Comparison of ENCODE assay signal across 21 mouse cellular contexts in the genomic region with DNA sequence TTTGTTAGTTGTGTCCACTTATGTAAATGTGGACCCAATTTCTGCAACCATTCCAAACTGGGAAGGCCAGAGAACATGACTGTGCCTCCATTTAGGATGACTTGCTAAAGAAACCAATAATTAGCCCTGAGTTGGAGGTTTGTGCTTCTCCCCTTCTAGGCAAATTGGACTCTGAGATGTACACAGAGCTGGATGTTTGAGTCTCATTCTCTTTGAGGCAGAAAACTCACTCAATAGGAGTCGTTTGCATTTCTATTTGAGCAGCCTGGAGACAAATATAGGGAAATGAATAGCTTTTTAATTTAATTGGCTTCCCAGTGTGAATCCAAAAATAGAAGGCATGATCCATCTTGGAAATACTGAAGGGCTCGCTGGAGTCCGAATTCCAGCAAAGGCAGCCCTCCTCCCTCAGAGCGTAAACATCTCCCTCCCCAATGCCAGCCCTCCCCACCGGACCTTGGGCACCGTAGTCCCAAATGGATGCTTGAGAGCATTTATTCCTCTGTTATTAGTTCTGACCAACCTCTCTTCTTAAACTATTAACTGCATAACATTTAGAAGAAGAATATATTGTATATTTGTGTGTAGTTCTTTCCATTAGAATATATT.
DNase-seq lines count a peak whose midpoint lies in the region; ATAC-seq lines count a peak whose summit lies in the region.
"Had no signal": no experiment of that assay in that cellular context is flagged by ENCODE, and none has a peak within 500 bp of the region (broad histone marks: within the 10 kb centered on the region; RNA-seq: fewer than 3 reads in every experiment).

No protein-coding gene starts in this region.

- no peak overlapping the region for H3K9ac ChIP-seq in midbrain, embryonic 11.5 days (ENCODE audit: low read length)
- H3K9ac ChIP-seq in forebrain, embryonic 15.5 days (replicated peaks) = no peak overlapping the region
- no peak overlapping the region for H3K9ac ChIP-seq in kidney, embryonic 14.5 days (ENCODE audit: low read depth, low read length)
- H3K9ac ChIP-seq: heart, embryonic 15.5 days; hindbrain, embryonic 14.5 days; intestine, embryonic 15.5 days had no signal

- peak; percentile 41 for DNase-seq in midbrain, embryonic 11.5 days (ENCODE audit: low spot score, missing footprints)
- no peak for DNase-seq in midbrain, embryonic 10.5 days (ENCODE audit: low spot score)
- peak; percentile 37 for DNase-seq in R1 (ENCODE audit: low read depth, low spot score)
- DNase-seq in brain, adult 2 months (ENCODE audit: low read depth, low spot score) = peak; percentile 50
- no peak for DNase-seq in thymus, postnatal 25 days
- DNase-seq: adrenal gland, postnatal 14 days; cerebellum, adult 2 months; cerebellum, postnatal 10 days; gastrocnemius, postnatal 36 days; heart, adult 18-20 months; kidney, adult 18-20 months had no signal

- H3K9me3 ChIP-seq in midbrain, embryonic 11.5 days (ENCODE audit: control insufficient read depth, low read length) = no peaks in the 10 kb centered on the region
- no peaks in the 10 kb centered on the region for H3K9me3 ChIP-seq in midbrain, embryonic 10.5 days (replicated peaks)
- H3K9me3 ChIP-seq in forebrain, embryonic 15.5 days = no peaks in the 10 kb centered on the region
- H3K9me3 ChIP-seq in kidney, embryonic 14.5 days (ENCODE audit: control insufficient read depth, low read length) = no peaks in the 10 kb centered on the region
- H3K9me3 ChIP-seq: embryonic facial prominence, embryonic 10.5 days; heart, embryonic 15.5 days; hindbrain, embryonic 10.5 days; intestine, embryonic 15.5 days had no signal

- no peak overlapping the region for H3K4me2 ChIP-seq in midbrain, embryonic 11.5 days
- H3K4me2 ChIP-seq in forebrain, embryonic 15.5 days (replicated peaks) = no peak overlapping the region
- no peak overlapping the region for H3K4me2 ChIP-seq in kidney, embryonic 14.5 days (replicated peaks; ENCODE audit: low read depth, low read length)
- H3K4me2 ChIP-seq: heart, embryonic 11.5 days; heart, embryonic 15.5 days; hindbrain, embryonic 14.5 days; intestine, embryonic 15.5 days had no signal

- no peaks in the 10 kb centered on the region for H3K27me3 ChIP-seq in midbrain, embryonic 11.5 days (ENCODE audit: control insufficient read depth, insufficient read depth, low read length)
- no peaks in the 10 kb centered on the region for H3K27me3 ChIP-seq in midbrain, embryonic 10.5 days (ENCODE audit: low read depth, poor library complexity, severe bottlenecking)
- H3K27me3 ChIP-seq in forebrain, embryonic 15.5 days = no peaks in the 10 kb centered on the region
- no peaks in the 10 kb centered on the region for H3K27me3 ChIP-seq in kidney, embryonic 14.5 days (ENCODE audit: control insufficient read depth, insufficient read depth, low read length)
- H3K27me3 ChIP-seq: heart, embryonic 15.5 days; intestine, embryonic 15.5 days had no signal

- 78% methylated on average over 6 of the region's 6 CpGs for WGBS in midbrain, embryonic 11.5 days
- 75% methylated on average over 6 of the region's 6 CpGs for WGBS in midbrain, embryonic 10.5 days
- 14% methylated on average over 6 of the region's 6 CpGs for WGBS in forebrain, embryonic 15.5 days
- 76% methylated on average over 6 of the region's 6 CpGs for WGBS in kidney, embryonic 14.5 days

- no peak overlapping the region for H3K4me3 ChIP-seq in midbrain, embryonic 11.5 days (ENCODE audit: low read depth, low read length)
- no peak overlapping the region for H3K4me3 ChIP-seq in midbrain, embryonic 10.5 days
- no peak overlapping the region for H3K4me3 ChIP-seq in forebrain, embryonic 15.5 days
- H3K4me3 ChIP-seq in kidney, embryonic 14.5 days (ENCODE audit: low read length) = no peak overlapping the region
- H3K4me3 ChIP-seq: embryonic facial prominence, embryonic 10.5 days; heart, embryonic 15.5 days; hindbrain, embryonic 10.5 days; intestine, embryonic 15.5 days had no signal

- no peak for ATAC-seq in midbrain, embryonic 11.5 days (ENCODE audit: low FRiP score)
- peak; percentile 76 for ATAC-seq in forebrain, embryonic 15.5 days (replicated peaks)
- no peak for ATAC-seq in kidney, embryonic 14.5 days (ENCODE audit: low FRiP score, low TSS enrichment)
- ATAC-seq: activated CD4-positive, CD25-positive, alpha-beta regulatory T cell, adult 4 months; intestine, embryonic 15.5 days had no signal

- H3K4me1 ChIP-seq in midbrain, embryonic 11.5 days (ENCODE audit: control insufficient read depth, insufficient read depth, low read length) = no peaks in the 10 kb centered on the region
- no peaks in the 10 kb centered on the region for H3K4me1 ChIP-seq in midbrain, embryonic 10.5 days
- peaks cover 5% of the 10 kb centered on the region; the same call in 1 of the 2 replicates for H3K4me1 ChIP-seq in forebrain, embryonic 15.5 days
- H3K4me1 ChIP-seq in kidney, embryonic 14.5 days (ENCODE audit: control insufficient read depth, insufficient read depth, low read length) = no peaks in the 10 kb centered on the region
- H3K4me1 ChIP-seq: embryonic facial prominence, embryonic 10.5 days; heart, embryonic 15.5 days; hindbrain, embryonic 10.5 days; intestine, embryonic 15.5 days had no signal

- no peaks in the 10 kb centered on the region for H3K36me3 ChIP-seq in midbrain, embryonic 11.5 days (ENCODE audit: control insufficient read depth, insufficient read depth, low read length)
- no peaks in the 10 kb centered on the region for H3K36me3 ChIP-seq in midbrain, embryonic 10.5 days
- no peaks in the 10 kb centered on the region for H3K36me3 ChIP-seq in forebrain, embryonic 15.5 days
- H3K36me3 ChIP-seq in kidney, embryonic 14.5 days (ENCODE audit: control insufficient read depth, insufficient read depth, low read length) = no peaks in the 10 kb centered on the region
- H3K36me3 ChIP-seq: embryonic facial prominence, embryonic 10.5 days; G1E; heart, embryonic 15.5 days; hindbrain, embryonic 10.5 days; intestine, embryonic 15.5 days had no signal

- no peak overlapping the region for H3K27ac ChIP-seq in midbrain, embryonic 11.5 days (ENCODE audit: low read depth, low read length)
- H3K27ac ChIP-seq in midbrain, embryonic 10.5 days (replicated peaks) = no peak overlapping the region
- H3K27ac ChIP-seq in forebrain, embryonic 15.5 days (replicated peaks) = no peak overlapping the region
- H3K27ac ChIP-seq in kidney, embryonic 14.5 days (ENCODE audit: low read depth, low read length) = no peak overlapping the region
- H3K27ac ChIP-seq: embryonic facial prominence, embryonic 10.5 days; heart, embryonic 15.5 days; hindbrain, embryonic 10.5 days; hindbrain, embryonic 14.5 days; intestine, embryonic 15.5 days had no signal

Comparison
In these comparisons a context has a peak if more than half of its experiments do, and no peak if none do; other contexts are left out.
1. DNase-seq: peak in midbrain, embryonic 11.5 days (single experiment), R1 (single experiment) and brain, adult 2 months (single experiment); none in midbrain, embryonic 10.5 days (single experiment) and thymus, postnatal 25 days (single experiment).